Mouse (Mus musculus): ENCODE data around the gene Gm11237.
"Not testable (repeated sequence)": the region's sequence is repeated elsewhere in the genome, so short reads cannot be mapped to it uniquely, and the experiment has no call there.

DNA sequence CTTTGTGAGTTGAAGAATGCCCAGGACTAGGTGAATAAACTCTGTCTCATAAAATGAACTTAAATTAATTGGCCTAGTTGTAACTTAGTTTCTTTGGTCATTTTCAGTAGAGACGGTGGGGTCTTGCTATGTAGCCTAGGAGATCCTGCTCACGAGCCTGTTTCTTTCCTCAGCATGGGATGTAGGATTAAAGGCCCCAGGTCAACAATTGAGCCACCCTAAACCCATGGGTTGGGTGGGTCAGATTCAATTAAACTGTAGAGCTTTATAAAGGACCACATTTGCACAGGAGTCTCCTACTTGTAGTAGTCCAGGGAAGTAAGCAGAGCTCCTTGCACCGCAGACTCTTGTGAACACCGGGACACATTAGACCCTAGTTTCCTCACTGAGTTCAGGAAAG, 45.3 kb downstream of the Gm11237 start, which contains the start of gene Gm11239:
- TF ChIP-seq CTCF (conservative IDR thresholded peaks at IDR 0.05; ENCODE audit: insufficient read depth, insufficient read length, low read depth, low read length); POLR2A (IDR thresholded peaks at IDR 0.05; ENCODE audit: low read depth, low read length): not testable (repeated sequence)
